Mouse (Mus musculus): ENCODE measurements at regions not wholly inside any gene's neighbourhood (a gene's known extent, or its start where the extent isn't known, plus 50 kb on each side); places are given as distances from the start of the nearest gene placed in this dataset.

GRCm38 (mm10) chr14:76254565-76255501 lies 144.1 kb downstream of the Nufip1 start:
- Histone ChIP-seq H3K27me3 (ENCODE audit: insufficient read depth, poor library complexity, severe bottlenecking) (0 out of 2 replicates have a peak, but pooled peaks cover 10% of the 10 kb centered on the region), H3K36me3 (no peaks in the 10 kb centered on the region), H3K27ac (peak overlapping the region; percentile 79), H3K9me3 (no peaks in the 10 kb centered on the region), H3K4me1 (peaks cover 12% of the 10 kb centered on the region), H3K4me3 (0 out of 2 replicates have a peak overlapping the region, but pooled peaks have one; percentile 6)
- no peak for DNase-seq (ENCODE audit: low spot score)
- WGBS = 37% methylated on average over 30 of the region's 30 CpGs

DNA sequence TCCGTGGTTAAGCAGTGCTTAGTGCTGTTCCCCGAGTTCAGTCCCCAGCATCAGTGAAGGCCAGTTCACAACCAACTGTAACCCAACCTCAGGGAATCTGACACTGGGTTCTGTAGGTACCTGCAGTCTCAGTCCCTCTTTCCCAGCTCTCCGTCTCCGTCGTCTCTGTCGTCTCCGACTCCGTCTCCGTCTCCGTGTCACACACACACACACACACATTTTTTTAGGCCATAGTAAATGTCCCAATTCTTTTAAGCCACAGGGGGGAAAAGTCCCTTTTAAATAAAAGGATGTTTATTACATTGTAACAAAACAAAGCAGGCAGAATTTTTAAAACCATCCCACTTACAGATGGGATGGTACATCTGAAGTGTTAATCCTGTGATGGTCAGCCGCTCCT lies 145.3 kb downstream of the Nufip1 start:
- Histone ChIP-seq H3K4me1 (peaks cover 12% of the 10 kb centered on the region), H3K4me3 (no peak overlapping the region), H3K9me3 (no peaks in the 10 kb centered on the region), H3K36me3 (no peaks in the 10 kb centered on the region), H3K27me3 (ENCODE audit: insufficient read depth, poor library complexity, severe bottlenecking) (0 out of 2 replicates have a peak, but pooled peaks cover 10% of the 10 kb centered on the region), H3K27ac (no peak overlapping the region)
- WGBS = 86% methylated on average over 11 of the region's 11 CpGs
- no peak for DNase-seq (ENCODE audit: low spot score)

GRCm38 (mm10) chr14:76258626-76259025 lies 147.9 kb downstream of the Nufip1 start:
- no peaks in the 10 kb centered on the region for H3K36me3 ChIP-seq
- WGBS = 42% methylated on average over 3 of the region's 3 CpGs
- peaks cover 12% of the 10 kb centered on the region for H3K4me1 ChIP-seq
- no peaks in the 10 kb centered on the region for H3K9me3 ChIP-seq
- no peak for DNase-seq (ENCODE audit: low spot score)
- no peak overlapping the region for H3K4me3 ChIP-seq
- H3K27me3 ChIP-seq (ENCODE audit: insufficient read depth, poor library complexity, severe bottlenecking) = 0 out of 2 replicates have a peak, but pooled peaks cover 8% of the 10 kb centered on the region
- no peak overlapping the region for H3K27ac ChIP-seq

DNA sequence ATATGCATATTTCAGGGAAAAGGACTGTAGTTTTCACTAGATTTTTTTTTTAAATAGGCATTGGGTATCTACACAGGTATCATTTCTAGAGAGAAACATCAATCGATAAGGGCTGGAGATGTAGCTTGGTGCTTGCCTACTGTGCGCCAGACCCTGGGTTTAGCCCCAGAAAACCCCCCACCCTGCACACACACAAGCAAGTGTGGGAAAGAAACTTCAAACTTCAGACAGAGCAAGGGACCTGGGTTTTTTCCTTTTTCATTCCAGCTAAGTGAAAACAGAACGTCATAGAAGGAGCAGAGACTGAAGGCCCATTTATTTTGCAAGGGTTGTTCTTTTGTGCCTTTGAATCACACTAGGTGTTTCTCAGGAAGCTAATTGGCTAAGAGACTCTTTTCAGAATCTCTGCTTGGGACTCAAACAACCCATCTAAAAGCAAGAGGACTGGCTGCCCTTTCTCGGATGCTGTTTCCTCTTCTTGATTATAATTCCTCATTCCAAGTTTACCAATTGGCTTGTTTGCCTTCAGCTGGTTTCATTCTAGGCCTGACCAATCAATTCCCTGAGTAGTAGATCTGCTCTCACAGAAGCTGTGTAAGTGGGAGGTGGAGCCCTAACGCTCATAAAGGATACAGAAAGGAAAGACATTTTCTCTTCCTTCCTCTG lies 150.1 kb downstream of the Nufip1 start:
- Histone ChIP-seq H3K9me3 (no peaks in the 10 kb centered on the region), H3K4me1 (no peaks in the 10 kb centered on the region), H3K36me3 (no peaks in the 10 kb centered on the region), H3K27me3 (ENCODE audit: insufficient read depth, poor library complexity, severe bottlenecking) (no peaks in the 10 kb centered on the region), H3K4me3 (no peak overlapping the region), H3K27ac (no peak overlapping the region)
- no peak for DNase-seq (ENCODE audit: low spot score)
- 75% methylated on average over 5 of the region's 5 CpGs for WGBS

DNA sequence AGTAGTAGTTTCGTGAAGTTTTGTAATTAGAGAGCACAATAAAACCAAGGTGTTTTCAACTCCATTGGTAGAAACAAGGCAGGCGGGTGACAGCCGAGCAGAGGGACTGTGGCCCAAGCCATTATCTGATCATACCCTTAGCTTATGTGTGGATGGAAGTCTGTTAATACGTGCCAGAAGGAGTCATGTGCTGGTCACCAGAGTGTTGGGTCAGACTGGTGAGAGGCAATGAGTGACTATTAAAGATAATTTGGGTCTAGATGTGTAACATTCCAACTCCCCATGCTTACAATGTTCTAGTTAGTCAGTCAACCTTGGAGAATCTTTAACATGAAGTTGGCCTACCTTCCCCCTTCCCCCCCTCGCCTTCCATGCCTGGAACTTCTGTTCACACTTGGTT lies 151.1 kb upstream of the Tsc22d1 start:
- Histone ChIP-seq H3K4me1 (no peaks in the 10 kb centered on the region), H3K27me3 (ENCODE audit: insufficient read depth, poor library complexity, severe bottlenecking) (no peaks in the 10 kb centered on the region), H3K9me3 (no peaks in the 10 kb centered on the region), H3K4me3 (no peak overlapping the region), H3K27ac (no peak overlapping the region), H3K36me3 (no peaks in the 10 kb centered on the region)
- DNase-seq (ENCODE audit: low spot score) = no peak
- 83% methylated on average over 5 of the region's 5 CpGs for WGBS

GRCm38 (mm10) chr14:76265819-76266218 lies 148.9 kb upstream of the Tsc22d1 start:
- DNase-seq (ENCODE audit: low spot score) = no peak
- Histone ChIP-seq H3K27me3 (ENCODE audit: insufficient read depth, poor library complexity, severe bottlenecking) (no peaks in the 10 kb centered on the region), H3K4me1 (no peaks in the 10 kb centered on the region), H3K27ac (no peak overlapping the region), H3K4me3 (no peak overlapping the region), H3K9me3 (no peaks in the 10 kb centered on the region), H3K36me3 (no peaks in the 10 kb centered on the region)
- 86% methylated on average over 5 of the region's 5 CpGs for WGBS

GRCm38 (mm10) chr14:76266249-76266648 lies 148.5 kb upstream of the Tsc22d1 start:
- 76% methylated on average over 4 of the region's 4 CpGs for WGBS
- no peak for DNase-seq (ENCODE audit: low spot score)
- Histone ChIP-seq H3K27ac (no peak overlapping the region), H3K4me3 (no peak overlapping the region), H3K4me1 (no peaks in the 10 kb centered on the region), H3K27me3 (ENCODE audit: insufficient read depth, poor library complexity, severe bottlenecking) (no peaks in the 10 kb centered on the region), H3K36me3 (no peaks in the 10 kb centered on the region), H3K9me3 (no peaks in the 10 kb centered on the region)

DNA sequence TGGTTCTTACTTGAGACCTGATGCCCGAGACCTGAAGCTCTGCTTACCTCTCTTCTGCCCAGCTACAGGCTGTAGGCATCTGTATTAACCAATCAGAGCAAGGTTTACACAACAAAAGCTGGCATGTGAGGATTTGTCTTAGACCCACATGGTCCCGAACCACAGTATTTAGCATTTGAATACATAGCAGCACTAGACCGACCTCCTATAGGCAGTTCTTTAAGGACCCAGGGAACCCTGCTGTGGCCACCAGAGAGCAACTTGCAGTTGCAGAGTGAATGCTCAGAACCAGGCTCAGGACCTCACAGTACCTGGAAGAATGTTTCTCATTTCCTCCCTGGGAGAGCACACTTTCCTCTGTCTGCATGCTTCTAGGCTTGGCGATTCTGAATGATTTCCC lies 147.7 kb upstream of the Tsc22d1 start:
- WGBS = 43% methylated on average over 4 of the region's 4 CpGs

DNA sequence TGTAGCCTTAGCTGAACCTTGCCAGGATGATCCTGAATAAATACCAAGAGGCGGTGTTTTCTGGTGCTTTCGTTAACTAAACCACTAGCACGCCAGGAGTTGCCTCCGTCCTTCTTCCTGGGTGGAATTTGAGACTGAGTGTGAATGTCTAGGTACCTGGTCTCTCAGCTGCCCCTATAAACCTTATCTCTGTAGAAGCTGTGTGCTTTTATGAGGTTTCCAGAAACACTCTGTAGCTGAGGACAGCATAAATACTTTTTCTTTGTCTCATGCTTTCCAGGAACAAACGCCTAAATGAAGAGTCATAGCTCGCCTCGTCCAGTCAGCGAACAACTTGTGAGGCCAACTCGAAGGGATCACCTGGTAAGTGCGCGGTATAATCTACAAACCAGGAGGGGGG lies 143.6 kb upstream of the Tsc22d1 start:
- H3K36me3 ChIP-seq = no peaks in the 10 kb centered on the region
- 79% methylated on average over 11 of the region's 11 CpGs for WGBS
- H3K9me3 ChIP-seq = no peaks in the 10 kb centered on the region

More for the DNA sequence above, 147.7 kb upstream of the Tsc22d1 start:
- Histone ChIP-seq H3K27ac (no peak overlapping the region), H3K4me1 (no peaks in the 10 kb centered on the region), H3K4me3 (no peak overlapping the region), H3K9me3 (no peaks in the 10 kb centered on the region), H3K36me3 (no peaks in the 10 kb centered on the region), H3K27me3 (ENCODE audit: insufficient read depth, poor library complexity, severe bottlenecking) (no peaks in the 10 kb centered on the region)
- no peak for DNase-seq (ENCODE audit: low spot score)

GRCm38 (mm10) chr14:76272840-76273239 lies 141.9 kb upstream of the Tsc22d1 start:
- WGBS = 71% methylated on average over 4 of the region's 4 CpGs
- H3K4me1 ChIP-seq = peaks cover 8% of the 10 kb centered on the region
- H3K27ac ChIP-seq = no peak overlapping the region
- H3K27me3 ChIP-seq (ENCODE audit: insufficient read depth, poor library complexity, severe bottlenecking) = no peaks in the 10 kb centered on the region
- no peak for DNase-seq (ENCODE audit: low spot score)
- H3K9me3 ChIP-seq = no peaks in the 10 kb centered on the region
- no peak overlapping the region for H3K4me3 ChIP-seq
- H3K36me3 ChIP-seq = no peaks in the 10 kb centered on the region

More for the DNA sequence above, 143.6 kb upstream of the Tsc22d1 start:
- Histone ChIP-seq H3K4me1 (peaks cover under 1% of the 10 kb centered on the region; the same call in 1 of the 2 replicates), H3K27me3 (ENCODE audit: insufficient read depth, poor library complexity, severe bottlenecking) (no peaks in the 10 kb centered on the region), H3K27ac (no peak overlapping the region), H3K4me3 (no peak overlapping the region)
- DNase-seq (ENCODE audit: low spot score) = no peak

- no peaks in the 10 kb centered on the region for H3K36me3 ChIP-seq
- WGBS = 22% methylated on average over 9 of the region's 9 CpGs
- peaks cover 12% of the 10 kb centered on the region for H3K4me1 ChIP-seq
- DNase-seq (ENCODE audit: low spot score) = no peak
- no peak overlapping the region for H3K4me3 ChIP-seq
- 0 out of 2 replicates have a peak overlapping the region, but pooled peaks have one; percentile 1 for H3K27ac ChIP-seq
- H3K9me3 ChIP-seq = no peaks in the 10 kb centered on the region
- H3K27me3 ChIP-seq (ENCODE audit: insufficient read depth, poor library complexity, severe bottlenecking) = no peaks in the 10 kb centered on the region
These were observed 138.1 kb upstream of the Tsc22d1 start for GRCm38 (mm10) chr14:76276655-76277054.

DNA sequence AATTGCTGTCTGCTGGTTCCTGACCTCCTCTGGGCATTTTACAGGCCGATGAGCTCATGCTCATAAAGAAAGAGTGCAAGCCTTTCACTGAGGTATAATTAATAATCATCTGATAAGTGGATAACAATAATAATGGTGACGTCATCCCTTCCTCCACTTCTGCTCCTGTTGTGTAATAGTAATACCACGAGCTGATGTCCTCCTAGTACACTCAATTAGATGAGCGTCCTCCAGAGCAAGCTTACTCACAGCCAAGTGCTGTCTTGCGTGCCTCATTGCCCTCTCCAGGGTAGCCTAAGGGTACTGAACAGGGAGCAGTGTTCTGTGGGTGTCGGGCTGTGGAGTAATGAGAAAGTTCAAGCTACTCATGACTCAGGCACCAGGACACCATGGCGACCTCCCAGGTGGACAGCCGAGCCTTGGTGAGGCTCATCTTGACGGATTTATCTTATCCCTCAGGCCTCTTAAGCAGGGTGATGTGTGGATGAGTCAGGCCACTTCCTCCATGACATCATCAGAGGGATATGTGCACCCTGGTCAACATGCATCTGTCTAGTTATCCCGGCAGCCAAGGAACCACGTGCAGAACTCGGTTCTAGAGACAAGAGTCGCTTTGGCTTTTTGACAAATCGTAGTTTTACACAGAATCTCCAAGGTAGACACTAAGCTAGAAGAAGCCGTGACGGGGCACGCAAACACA lies 135.9 kb upstream of the Tsc22d1 start:
- Histone ChIP-seq H3K27ac (no peak overlapping the region), H3K36me3 (no peaks in the 10 kb centered on the region), H3K27me3 (ENCODE audit: insufficient read depth, poor library complexity, severe bottlenecking) (no peaks in the 10 kb centered on the region), H3K4me3 (no peak overlapping the region), H3K4me1 (peaks cover 18% of the 10 kb centered on the region), H3K9me3 (no peaks in the 10 kb centered on the region)
- WGBS = 79% methylated on average over 17 of the region's 17 CpGs
- DNase-seq (ENCODE audit: low spot score) = no peak

Data from heart, embryonic 10.5 days (tissue).